Mouse (Mus musculus) olfactory bulb, adult 2 months (tissue): ENCODE data around the gene H2-M5. TPM values are rescaled to one million over a fixed set of nuclear protein-coding genes. Genes with fewer than 3 reads are reported as not detected.
"Not testable (repeated sequence)": the region's sequence is repeated elsewhere in the genome, so short reads cannot be mapped to it uniquely, and the experiment has no call there.

ENCODE experiments used
- H3K27ac ChIP-seq: fragments of 200-500 bp; 2 replicates; pipeline ENCODE4 v1.5.1; 2012; ENCODE audit warnings: low read depth, low read length; ENCODE audit not compliant: insufficient read depth
- H3K4me1 ChIP-seq: fragments of 200-500 bp; 2 replicates; pipeline ENCODE4 v1.6.1; 2012; ENCODE audit warnings: low read length; ENCODE audit not compliant: control insufficient read depth, insufficient read depth
- H3K4me3 ChIP-seq: fragments of 200-500 bp; 2 replicates; pipeline ENCODE4 v1.5.1; 2012; ENCODE audit warnings: mild to moderate bottlenecking, low read depth, low read length, moderate library complexity; ENCODE audit not compliant: insufficient read depth
- CTCF ChIP-seq: fragments of 200-500 bp; IDR thresholded peaks from 2 replicates; pipeline ENCODE4 v1.5.1; 2012; ENCODE audit warnings: low read depth, mild to moderate bottlenecking, low read length, moderate library complexity; ENCODE audit not compliant: insufficient read depth
- POLR2A ChIP-seq: fragments of 200-500 bp; IDR thresholded peaks from 2 replicates; pipeline ENCODE4 v1.6.1; 2012; ENCODE audit warnings: mild to moderate bottlenecking, low read depth, low read length, moderate library complexity; ENCODE audit not compliant: insufficient read depth
- WGBS: fragments of 180-500 bp; shearing (Covaris S2); methylation state at CpG from one replicate; pipeline ENCODE4 v1.1.7; 2018; 5-methylcytosine and 5-hydroxymethylcytosine counted together
- polyA plus RNA-seq: library from polyadenylated mRNA; stranded (reverse); fragments of >200 nt; gene quantifications from 2 replicates; pipeline ENCODE4 v1.2.4, GENCODE M21; 2012; ENCODE audit warnings: low replicate concordance; ENCODE audit not compliant: missing spikeins, insufficient read depth, insufficient read length

H2-M5 gene
- polyA plus RNA-seq, 1 experiment: not detected

DNA sequence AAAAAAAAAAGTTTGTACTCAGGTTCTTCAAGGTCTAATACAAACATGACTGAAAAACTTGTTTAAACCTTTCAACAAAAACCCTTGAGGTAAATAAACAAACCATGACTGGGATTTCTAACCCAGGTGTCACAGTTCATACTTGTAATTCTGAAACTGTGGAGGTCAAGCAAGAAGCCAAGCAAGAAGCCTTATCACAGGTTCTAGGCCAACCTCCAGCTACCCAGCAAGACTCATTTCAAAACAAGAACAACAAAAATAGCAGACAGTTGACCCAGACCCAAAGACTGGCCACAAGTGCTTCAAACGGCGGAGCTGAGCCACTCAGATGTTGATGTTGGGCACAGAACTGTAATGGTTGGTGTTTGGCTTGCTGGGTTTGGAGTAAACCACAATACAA is 5.2 kb upstream of the H2-M5 start:
- WGBS: 90% methylated on average over 2 of the region's 2 CpGs
- TF ChIP-seq CTCF (no peak), POLR2A (no peak)
- Histone ChIP-seq H3K4me1 (no peaks in the 10 kb centered on the region), H3K4me3 (no peak overlapping the region), H3K27ac (no peak overlapping the region)

DNA sequence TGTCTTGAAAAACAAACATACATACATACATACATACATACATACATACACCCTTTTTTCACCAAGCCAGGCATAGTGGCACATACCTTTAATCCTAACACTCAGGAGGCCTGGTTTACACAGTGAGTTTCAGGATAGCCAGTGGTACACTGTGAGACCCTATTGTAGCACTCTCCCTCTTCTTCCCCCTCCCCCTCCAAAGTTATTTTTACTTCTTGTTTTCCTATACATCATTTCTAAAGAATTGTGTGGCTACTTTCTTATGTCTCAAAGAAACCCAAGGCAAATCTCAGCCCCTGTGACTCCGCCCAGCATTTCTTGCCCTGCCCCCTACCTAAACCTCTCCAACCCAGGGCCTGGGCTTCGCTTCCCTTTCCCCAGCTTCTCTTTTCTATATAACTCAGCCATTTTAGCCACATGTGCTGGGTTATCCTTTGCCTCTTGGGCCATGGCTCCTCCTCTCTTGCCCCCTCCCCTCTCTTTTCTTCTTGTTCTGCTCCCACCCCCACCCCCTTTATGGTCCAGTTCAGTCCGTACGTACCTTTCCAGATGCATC is 4.5 kb upstream of the H2-M5 start:
- WGBS: 95% methylated on average over 4 of the region's 4 CpGs
- no peaks in the 10 kb centered on the region for H3K4me1 ChIP-seq
- TF ChIP-seq CTCF (no peak), POLR2A (no peak)
- no peak overlapping the region for H3K27ac ChIP-seq
- no peak overlapping the region for H3K4me3 ChIP-seq

DNA sequence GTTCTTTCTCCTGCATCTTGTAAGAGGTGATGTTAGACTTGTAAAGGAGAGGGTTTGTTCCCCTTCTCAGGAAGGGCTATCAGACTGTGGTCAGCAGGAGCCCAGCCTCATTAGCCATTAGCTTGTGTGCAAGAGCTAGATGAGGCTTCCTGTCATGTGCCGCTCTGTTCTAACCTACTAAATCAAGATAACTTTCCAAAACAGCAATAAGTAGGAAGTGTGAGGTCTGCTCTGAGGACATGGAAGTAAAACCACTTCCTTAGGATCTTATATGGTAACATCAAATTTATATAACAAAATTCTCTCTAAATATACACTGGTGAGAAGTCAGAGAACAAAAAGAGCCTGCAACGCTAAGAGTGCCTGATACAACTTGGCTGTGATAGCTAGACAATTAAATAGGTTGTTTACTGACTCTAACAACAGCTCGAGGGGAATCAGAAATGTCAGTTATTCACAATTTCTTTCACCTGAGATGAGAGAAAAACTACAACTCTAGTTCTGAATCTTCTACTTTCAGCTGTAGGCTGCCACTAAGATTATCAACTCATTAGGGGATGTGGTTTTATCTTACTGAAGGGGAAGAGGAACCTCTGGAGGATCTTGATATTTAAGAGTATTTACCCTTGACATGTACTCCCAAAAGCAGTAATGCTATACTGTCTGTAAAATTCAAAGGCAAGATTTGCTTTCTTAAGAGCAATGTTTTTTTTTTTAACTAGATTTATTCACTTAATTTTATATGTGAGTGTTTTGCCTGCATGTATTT is 3.2 kb upstream of the H2-M5 start:
- 75% methylated on average over 3 of the region's 3 CpGs for WGBS
- H3K4me1 ChIP-seq: peaks cover 4% of the 10 kb centered on the region; the same call in 1 of the 2 replicates
- H3K4me3 ChIP-seq: no peak overlapping the region
- H3K27ac ChIP-seq: no peak overlapping the region
- TF ChIP-seq POLR2A: no peak
- TF ChIP-seq CTCF: no peak

DNA sequence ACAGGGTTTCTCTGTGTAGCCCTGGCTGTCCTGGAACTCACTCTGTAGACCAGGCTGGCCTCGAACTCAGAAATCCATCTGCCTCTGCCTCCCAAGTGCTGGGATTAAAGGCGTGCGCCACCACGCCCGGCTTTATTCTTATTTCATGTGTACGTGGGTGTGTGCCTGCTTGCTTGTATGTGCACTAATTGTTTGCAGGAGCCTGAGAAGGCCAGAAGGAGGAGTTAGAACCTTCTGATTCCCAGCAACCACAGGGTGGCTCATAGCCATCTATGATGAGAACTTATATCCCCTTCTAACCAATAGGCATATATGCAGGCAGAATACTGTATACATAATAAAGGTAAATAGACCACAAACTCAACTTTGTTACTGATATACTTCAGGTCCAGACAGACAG is 1.3 kb upstream of the H2-M5 start:
- H3K4me3 ChIP-seq, H3K4me1 ChIP-seq, H3K27ac ChIP-seq: not testable (repeated sequence)
- WGBS: 88% methylated on average over 6 of the region's 6 CpGs

DNA sequence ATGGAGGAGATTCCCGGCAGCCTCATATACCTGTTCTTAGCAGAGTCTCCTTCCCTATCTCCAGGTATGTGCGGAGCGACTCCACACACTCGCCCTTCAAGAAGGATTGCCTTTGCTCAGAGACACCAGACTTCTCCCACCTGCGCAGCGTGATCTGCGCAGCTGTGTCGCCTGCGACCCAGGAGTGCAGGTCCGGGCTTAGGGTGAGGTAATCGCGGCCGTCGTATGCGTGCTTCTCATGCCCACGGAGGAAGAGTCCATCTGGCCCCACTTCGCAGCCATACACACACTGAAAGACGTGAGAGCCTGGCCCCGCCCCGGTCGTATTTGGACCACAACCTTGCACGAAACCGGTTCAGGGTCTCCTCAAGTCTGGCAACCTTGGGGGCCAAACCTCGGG is 862 bp downstream of the H2-M5 start:
- TF ChIP-seq CTCF: no peak
- no peak for TF ChIP-seq POLR2A
- H3K4me1 ChIP-seq: peaks cover 4% of the 10 kb centered on the region; the same call in 1 of the 2 replicates
- H3K4me3 ChIP-seq: no peak overlapping the region
- H3K27ac ChIP-seq: no peak overlapping the region
- WGBS: 17% methylated on average over 24 of the region's 24 CpGs

DNA sequence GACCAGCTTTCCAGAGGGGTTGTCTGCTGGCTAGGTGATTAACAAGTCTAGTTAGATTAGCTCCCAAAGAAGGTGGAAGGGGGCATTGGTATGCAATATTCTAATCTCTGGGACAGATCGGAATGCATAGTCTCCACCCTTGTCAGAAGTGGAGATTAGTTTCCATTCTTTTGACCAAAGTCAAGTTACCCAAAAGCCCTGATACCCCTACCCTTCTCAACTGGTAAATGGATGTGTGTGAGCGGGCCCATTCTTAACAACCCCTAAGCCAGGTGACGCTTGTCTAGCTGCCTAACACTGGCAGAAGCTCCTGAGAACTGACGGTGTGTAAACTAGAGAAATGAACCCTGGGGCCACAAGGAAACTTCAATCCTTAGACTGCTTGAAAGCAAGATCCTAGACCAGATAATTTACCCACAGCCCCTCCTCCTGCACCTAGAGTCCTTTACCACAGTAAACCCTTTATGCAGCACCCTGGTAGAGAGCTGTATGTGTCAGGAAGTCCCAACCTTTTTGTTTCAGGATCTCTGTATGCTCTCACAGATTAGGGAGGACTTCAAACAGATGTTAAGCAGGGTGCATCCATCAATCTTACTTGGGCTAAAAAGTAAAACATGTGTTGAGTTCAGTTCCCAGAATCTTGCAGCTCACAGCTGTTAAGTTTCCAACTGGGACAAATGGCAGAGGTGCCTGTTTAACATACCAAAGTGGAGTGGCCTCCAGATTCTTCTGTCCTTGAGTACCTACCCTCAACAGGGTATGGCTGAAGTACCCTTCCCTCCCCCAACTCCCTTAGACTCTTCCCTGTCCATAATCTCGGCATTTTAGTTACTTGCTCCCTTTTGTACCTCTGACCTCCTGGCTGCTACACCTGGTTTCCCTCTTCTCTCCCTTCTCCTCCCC is 6.8 kb downstream of the H2-M5 start:
- WGBS: 57% methylated on average over 5 of the region's 5 CpGs
- Histone ChIP-seq H3K4me3 (no peak overlapping the region), H3K27ac (no peak overlapping the region), H3K4me1 (peaks cover 6% of the 10 kb centered on the region)
- no peak for TF ChIP-seq POLR2A
- no peak for TF ChIP-seq CTCF

DNA sequence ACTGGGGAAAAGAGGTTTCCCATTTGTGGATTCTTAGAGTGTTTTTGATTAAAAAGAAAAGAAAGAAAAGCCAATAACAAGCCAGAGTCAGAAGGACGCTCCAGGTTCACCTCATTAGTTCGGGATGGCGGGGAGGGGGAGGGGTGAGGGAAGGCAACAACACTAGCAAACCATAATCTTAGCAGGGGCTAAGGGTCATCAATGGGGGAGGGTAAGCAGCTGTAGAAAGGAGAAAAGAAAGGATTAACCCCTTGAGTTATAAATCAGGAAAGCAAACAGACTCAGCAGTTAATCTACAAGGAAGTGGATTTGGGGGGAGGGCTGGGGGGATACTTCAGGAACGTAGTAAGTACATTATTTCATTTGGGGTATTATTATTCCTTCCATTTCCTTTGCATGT is 7.5 kb downstream of the H2-M5 start:
- no peak overlapping the region for H3K4me3 ChIP-seq
- H3K27ac ChIP-seq: no peak overlapping the region
- no peak for TF ChIP-seq POLR2A
- TF ChIP-seq CTCF: no peak
- H3K4me1 ChIP-seq: peaks cover 6% of the 10 kb centered on the region
- WGBS: 15% methylated on average over 4 of the region's 4 CpGs

DNA sequence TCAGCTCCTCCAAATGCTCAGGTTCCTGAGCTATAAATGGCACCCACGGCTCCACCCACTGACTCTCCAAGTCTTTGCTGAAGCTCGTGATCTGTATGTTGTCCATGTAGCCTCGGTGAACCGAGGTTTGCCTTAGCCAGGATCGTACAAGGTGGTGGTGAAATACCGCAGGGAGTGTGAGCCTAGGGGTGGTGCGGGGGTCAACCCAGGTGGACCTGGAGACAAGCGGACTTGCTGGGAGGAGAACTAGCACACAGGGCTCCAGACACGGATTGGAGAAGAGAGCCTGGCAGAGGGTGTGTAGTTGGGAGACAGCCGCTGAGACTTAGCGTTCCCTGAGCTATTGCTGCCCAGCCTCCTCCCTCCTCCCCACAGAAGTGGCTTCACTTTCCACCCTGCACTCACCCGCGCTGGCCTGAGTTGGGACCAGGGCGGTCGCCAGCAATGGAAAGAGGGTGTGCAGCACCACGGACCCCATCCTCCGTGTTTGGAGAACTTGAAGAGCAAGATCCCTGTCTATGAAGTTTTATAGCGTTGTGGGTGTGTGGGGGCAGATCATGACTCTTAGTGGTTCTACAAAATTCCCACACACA is 8.0 kb downstream of the H2-M5 start, which contains the start of gene 2410137M14Rik:
Gene 2410137M14Rik, minus strand, starts transcription at position 17 of the 593 bp plus-strand sequence.
- no peak within 1 kb of the TSS for H3K27ac ChIP-seq
- WGBS: 16% methylated on average over 18 of the region's 18 CpGs
- H3K4me3 ChIP-seq: 0 out of 2 replicates have a peak within 1 kb of the TSS, but pooled peaks have one; percentile 6
- H3K4me1 ChIP-seq: peaks cover 6% of the 10 kb centered on the region
- TF ChIP-seq POLR2A (no peak), CTCF (no peak)

DNA sequence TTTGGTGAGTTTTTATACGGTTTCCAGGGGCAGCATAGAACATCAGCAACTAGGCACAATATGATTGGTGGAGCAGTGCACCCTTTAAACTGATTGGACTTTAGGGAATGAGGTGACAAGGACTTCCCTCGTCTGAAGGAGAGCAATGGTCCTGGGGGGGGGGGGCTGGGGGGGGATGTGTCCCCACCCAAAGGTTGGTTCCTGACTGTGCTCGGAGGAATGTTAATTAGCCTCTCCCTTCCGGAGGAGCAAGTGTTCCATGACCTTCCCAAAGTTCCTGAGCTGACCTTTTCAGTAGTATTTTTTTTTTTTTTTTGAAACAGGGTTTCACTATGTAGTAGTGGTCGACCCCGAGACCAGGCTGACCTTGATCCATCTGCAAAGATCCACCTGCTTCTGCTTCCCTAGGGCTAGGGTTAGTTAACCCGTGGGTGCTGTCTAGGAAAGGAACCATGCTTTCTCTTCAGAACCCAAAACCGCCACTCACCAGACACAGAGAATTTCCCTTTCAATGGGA is 16.0 kb downstream of the H2-M5 start:
- no peak overlapping the region for H3K4me3 ChIP-seq
- H3K4me1 ChIP-seq: no peaks in the 10 kb centered on the region
- TF ChIP-seq CTCF (no peak), POLR2A (no peak)
- 68% methylated on average over 8 of the region's 8 CpGs for WGBS
- no peak overlapping the region for H3K27ac ChIP-seq
